Mouse (Mus musculus) ovary, postnatal 36 days (tissue): Measurements from ENCODE around the gene Trp53rkb.
A peak's percentile ranks its signal among the peaks of the same experiment; 100 is the strongest.

Experiments
- DNase-seq: peaks from one replicate; pipeline ENCODE4 v3.0.0; 2022; ENCODE audit warnings: low spot score, mixed read lengths

Gene Trp53rkb

DNA sequence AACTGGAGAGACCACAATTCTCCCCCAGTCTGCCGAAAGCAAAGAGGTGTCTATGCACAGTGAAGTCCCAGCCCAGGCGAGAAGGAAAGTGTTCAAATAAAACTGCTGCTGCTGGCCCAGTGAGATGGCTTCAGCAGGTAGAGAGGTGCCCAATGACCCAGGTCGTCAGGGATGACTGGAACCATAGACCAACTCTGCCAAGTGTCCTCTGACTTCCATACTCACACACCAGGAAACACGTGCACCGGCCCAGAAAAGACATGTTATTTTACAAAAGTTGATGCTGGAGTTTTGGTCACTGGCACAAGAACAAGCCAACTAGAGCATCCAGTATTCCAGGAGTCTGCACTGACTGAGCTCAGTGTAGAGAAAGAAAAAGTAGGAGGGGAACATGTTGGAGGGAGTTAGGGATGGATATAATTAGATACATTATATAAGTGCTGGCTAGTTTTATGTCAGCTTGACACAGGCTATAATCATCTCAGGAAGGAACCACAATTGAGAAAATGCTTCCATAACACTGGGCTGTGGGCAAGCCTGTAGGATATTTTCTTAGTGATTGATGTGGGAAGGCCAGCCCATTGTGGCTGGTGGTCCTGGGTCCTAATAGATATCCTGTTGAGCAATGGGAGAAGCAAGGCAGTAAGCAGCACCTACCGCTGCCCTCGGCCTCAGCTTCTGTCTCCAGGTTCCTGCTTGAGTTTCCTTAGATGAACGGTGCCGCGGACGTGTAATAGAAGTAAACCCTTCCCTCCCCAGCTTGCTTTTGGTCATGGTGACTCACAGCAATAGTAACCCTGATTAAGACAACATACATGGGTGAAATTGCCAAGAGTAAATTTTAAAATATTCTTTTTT, 7.5 kb downstream of the Trp53rkb start:
- no peak for DNase-seq

DNA sequence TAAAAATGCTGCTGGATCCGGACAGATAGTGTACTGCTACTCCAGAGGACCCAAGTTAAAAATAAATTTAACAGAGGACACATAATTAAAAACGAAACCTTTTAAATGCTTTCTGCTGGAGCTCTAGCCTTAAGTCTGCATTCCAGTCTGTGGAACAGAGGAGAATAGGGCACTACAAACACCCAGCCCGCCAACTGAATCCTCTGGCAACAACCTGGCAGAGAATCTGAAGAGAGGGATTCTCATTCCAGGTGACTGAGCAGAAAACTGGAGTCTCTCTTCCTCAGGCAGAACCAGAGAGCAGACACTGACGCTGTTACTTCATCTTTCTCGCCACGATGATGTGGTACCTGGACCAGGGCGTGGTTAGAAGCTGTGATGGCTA, 8.1 kb downstream of the Trp53rkb start:
- no peak for DNase-seq

DNA sequence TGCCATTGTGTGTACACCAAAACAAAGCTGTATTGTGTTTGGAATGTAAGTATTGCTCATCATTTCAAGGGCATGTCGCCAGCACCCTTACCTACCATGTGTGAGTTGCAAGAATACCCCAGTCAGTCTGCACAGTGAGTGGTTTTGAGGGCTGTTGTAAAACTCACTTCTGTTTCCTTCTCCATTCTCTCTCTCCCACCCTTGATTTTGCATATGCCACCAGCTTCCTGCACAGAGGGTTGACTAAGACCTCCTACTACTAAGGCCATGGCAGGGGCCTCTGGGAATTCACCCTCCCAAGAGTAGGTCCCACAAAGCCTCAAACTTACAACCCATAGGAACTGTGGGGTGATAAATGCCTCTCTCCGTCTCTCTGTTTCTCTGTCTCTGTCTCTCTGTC, 9.1 kb downstream of the Trp53rkb start:
- no peak for DNase-seq

DNA sequence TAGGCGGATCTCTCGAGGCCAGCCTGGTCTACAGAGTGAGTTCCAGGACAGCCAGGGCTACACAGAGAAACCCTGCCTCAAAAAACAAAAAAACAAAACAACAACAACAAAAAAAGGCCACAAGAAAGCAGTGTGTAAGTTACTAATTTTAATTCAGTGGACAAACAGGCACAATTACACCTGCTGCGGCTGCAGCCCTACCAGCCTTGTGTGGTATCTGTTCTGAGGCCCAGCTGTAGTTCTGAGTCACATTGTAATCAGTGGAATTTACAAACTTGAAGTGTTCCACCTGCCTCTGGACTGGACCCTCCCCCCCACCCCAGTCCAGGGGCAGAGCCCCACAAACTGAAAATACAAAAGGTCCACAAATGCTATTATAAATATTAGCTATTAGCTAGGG, 11.0 kb downstream of the Trp53rkb start:
- DNase-seq, result no peak

GRCm38 (mm10) chr2:166805250-166806172, 13.2 kb downstream of the Trp53rkb start, which contains the start of gene Arfgef2:
TSS of gene Arfgef2 (plus strand) at chr2:166805588.
- DNase-seq, result peak; percentile 89

- no peak for DNase-seq
These were observed 13.9 kb downstream of the Trp53rkb start for GRCm38 (mm10) chr2:166806173-166806705.

DNA sequence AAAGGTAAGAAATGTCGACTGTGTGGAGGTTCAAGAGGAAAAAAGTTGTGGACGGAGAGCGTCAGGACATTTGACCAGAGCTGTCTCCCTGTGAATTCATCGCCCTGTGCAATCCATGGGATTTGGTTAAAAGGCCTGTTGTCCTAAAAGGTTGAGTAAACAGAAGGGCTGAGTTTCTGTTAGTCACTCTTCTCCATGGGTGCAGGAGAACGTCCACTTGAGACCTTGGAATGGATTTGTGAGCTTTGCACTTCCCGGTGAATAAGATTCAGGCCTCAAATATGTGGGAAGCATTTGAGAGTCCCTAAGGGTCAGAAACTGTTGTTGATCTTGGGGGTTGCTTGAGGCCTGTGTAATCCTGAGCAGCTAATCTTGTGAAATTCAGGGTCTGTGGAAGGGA, 14.5 kb downstream of the Trp53rkb start:
- no peak for DNase-seq

GRCm38 (mm10) chr2:166809499-166809898, 17.2 kb downstream of the Trp53rkb start:
- DNase-seq, result no peak

DNA sequence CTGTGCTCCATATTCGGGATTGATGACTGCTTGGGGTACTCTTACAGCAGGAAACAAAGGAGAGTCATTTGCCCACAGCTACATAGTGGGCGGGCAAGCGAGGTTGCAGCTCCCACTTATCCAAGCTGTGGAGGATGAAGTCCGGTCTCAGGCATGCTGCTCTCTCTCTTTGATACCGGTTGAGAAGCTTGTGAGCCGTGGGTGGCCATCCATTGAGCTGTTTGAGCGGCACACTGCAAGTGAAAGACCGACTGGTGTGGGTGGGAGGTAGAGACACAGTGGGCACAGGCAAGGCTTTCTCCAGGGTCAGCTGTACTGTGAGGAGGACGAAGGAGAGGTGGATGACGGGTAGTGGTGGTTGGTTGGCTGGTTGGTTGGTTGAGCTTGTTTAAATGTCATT, 18.5 kb downstream of the Trp53rkb start:
- no peak for DNase-seq

GRCm38 (mm10) chr2:166818463-166819143, 26.3 kb downstream of the Trp53rkb start:
- DNase-seq, result no peak

GRCm38 (mm10) chr2:166819849-166820248, 27.5 kb downstream of the Trp53rkb start:
- DNase-seq, result no peak

GRCm38 (mm10) chr2:166820844-166821243, 28.5 kb downstream of the Trp53rkb start:
- no peak for DNase-seq

- no peak for DNase-seq
These were observed 29.1 kb downstream of the Trp53rkb start for GRCm38 (mm10) chr2:166821406-166821805.

- DNase-seq, result no peak
These were observed 29.9 kb downstream of the Trp53rkb start for GRCm38 (mm10) chr2:166822119-166822826.

DNA sequence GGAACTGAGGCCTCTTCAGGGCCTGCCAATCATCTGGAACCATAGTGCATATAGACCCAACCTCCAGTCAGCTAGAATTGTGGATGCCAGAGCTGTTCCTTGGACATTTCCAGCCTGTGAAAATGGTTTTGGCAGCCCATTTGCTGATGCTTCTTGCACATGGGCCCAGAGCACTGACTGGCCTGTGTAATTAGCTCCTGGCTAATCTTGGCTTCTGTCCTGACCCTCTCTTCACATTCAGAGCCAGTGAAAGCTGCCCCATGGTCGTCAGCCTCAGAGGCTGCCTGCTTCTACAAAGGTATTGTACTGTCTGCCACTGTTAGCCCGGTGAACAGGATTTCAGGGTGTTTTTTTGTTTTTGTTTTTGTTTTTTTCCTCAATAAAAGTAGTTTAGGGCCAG, 30.6 kb downstream of the Trp53rkb start:
- no peak for DNase-seq

DNA sequence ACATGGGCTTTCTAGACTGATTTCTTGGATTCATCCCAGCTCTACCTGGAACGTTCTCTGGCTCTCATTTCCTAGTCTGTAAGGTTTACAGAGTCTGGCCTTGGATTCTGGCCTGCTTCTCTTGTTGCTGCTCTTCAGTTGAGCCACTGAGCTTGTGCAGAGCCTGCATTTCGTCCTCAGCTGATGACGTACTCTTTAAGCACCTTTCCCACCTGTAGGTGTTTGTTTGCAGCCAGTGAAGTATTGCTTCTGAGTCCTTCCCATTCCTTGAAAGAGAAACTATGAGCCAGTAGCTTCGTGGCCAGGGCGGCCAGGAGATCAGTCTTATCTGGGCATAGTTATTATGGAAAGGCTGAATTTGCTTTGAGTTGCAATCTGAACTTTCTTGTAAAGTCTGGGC, 32.1 kb downstream of the Trp53rkb start:
- DNase-seq, result no peak

DNA sequence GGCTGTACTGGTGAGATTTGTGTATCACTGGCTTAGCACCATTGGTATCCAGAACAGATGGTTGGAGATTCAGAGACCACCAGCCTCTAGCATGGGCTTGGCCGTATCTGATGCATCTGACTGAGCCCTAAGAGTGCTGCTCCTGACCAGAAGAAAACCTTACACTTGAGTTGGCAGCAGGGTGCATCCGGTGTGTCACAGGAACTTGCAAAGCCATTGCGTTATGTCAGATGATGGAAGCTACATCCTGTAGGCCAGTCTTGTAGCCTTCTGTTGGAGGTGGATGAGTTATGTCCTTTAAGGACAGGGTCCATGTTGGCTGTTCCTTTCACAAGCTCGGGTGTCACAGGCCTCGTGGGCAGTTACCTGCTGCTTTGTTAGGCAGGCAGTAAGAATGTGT, 32.7 kb downstream of the Trp53rkb start:
- DNase-seq, result no peak

DNA sequence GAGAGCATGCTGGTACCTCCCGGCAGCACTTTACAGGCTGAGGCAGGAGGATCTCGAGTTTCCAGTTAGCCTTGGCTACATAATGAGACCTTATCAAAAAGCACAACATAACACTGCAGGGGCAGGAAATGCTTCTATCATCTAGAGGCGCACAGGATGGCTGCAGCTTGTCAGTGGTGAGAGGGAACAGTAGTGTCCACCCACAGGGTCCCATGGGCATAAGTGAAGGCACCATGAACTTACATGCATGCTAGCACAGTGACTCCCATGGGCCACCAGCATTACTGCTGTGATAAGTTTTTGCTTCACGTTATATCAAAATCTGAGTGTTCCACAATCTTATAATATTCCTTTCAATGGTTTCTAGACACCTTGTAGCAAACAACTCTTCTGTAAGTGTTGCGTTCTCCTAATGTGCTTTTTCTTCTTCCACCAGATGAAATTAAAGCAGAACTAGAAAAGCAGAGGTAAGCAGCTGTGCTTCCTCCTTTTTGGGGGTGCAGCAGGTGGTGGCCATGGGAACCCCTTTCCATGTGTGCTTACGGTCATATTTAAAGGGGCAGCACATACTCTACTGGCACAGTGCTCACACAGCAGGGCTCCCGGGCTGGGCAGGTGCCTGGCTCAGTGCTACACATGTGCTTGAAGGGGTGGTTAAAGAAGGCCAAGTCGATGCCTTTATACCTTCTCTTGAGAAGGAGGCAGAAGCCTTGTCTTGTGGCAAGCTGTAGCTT, 34.3 kb downstream of the Trp53rkb start:
- no peak for DNase-seq

DNA sequence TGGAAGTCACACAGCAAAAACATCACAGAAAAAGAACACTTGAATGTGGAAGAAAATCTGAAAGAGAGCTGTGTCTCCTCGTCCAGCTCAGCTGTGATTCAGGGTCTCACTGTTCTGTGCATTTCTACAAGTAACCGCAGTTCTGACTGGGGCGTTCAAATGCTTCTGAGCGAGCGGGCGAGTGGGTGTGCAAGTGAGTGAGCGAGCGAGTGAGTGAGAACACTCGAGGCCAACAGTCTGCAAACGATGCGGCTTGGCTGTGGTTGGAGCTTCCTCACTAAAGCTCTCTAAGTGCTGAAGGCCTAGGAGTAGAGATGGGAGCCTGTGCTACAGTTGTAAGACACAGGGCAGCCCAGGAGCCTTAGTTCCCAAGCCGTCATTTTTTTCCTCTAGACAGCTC, 36.0 kb downstream of the Trp53rkb start:
- no peak for DNase-seq

GRCm38 (mm10) chr2:166830350-166830749, 38.0 kb downstream of the Trp53rkb start:
- no peak for DNase-seq

- no peak for DNase-seq
These were observed 41.8 kb downstream of the Trp53rkb start for GRCm38 (mm10) chr2:166834091-166834490.
